ENCODE assay signal across 20 mouse cellular contexts in the genomic region with DNA sequence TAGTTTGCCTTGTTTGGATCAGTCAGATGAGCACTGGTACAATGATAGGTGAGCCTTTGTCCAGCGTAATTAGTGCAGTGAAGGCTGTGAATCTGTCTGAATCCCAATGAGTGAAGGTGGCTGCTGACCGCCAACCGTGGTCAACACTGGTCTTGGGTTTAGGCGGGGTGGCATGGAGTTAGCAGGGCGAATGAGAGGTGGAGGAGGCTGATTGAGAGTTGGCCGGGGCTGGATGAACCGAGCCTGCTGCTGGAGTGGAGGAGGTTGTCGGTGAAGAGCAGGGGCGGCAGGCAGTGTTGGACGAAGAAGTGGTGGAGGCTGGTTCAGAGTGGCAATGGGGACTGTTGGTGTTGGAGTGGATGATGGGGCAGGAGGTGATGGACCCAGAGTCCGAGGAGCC.
"Had no signal": no experiment of that assay in that cellular context is flagged by ENCODE, and none has a peak within 500 bp of the region (broad histone marks: within the 10 kb centered on the region; RNA-seq: fewer than 3 reads in every experiment).

No protein-coding gene starts in this region.

- ATAC-seq: liver, postnatal 0 days; lung, postnatal 0 days; midbrain, embryonic 16.5 days had no signal

- H3K9me3 ChIP-seq: liver, embryonic 15.5 days; lung, embryonic 15.5 days; midbrain, embryonic 10.5 days; midbrain, embryonic 12.5 days; neural tube, embryonic 12.5 days; stomach, embryonic 15.5 days had no signal

- DNase-seq: liver, postnatal 0 days; lung, adult 2 months; lung, postnatal 14 days; lung, postnatal 36 days; midbrain, embryonic 14.5 days; retina, postnatal 1 day; thymus, adult 2 months; thymus, postnatal 25 days; thymus, postnatal 4 days had no signal

- H3K27me3 ChIP-seq: liver, embryonic 15.5 days; lung, embryonic 15.5 days; midbrain, embryonic 12.5 days; neural tube, embryonic 12.5 days; stomach, embryonic 15.5 days had no signal

- H3K4me2 ChIP-seq: liver, embryonic 15.5 days; lung, embryonic 15.5 days; midbrain, embryonic 12.5 days; neural tube, embryonic 12.5 days; stomach, embryonic 15.5 days had no signal

- H3K27ac ChIP-seq: liver, embryonic 15.5 days; lung, embryonic 15.5 days; macrophage; midbrain, embryonic 10.5 days; midbrain, embryonic 12.5 days; neural tube, embryonic 12.5 days; stomach, embryonic 15.5 days; stomach, postnatal 0 days had no signal

- H3K4me1 ChIP-seq: lung, embryonic 15.5 days; midbrain, embryonic 10.5 days; midbrain, embryonic 12.5 days; neural tube, embryonic 12.5 days; stomach, embryonic 15.5 days had no signal

- H3K9ac ChIP-seq: liver, embryonic 15.5 days; liver, postnatal 0 days; lung, embryonic 15.5 days; midbrain, embryonic 12.5 days; neural tube, embryonic 12.5 days; stomach, embryonic 15.5 days had no signal

- H3K4me3 ChIP-seq: liver, embryonic 15.5 days; lung, embryonic 15.5 days; midbrain, embryonic 10.5 days; midbrain, embryonic 12.5 days; myocyte; neural tube, embryonic 12.5 days; stomach, embryonic 15.5 days had no signal
